Comparison of ENCODE assay signal across 26 mouse cellular contexts in the genomic region with DNA sequence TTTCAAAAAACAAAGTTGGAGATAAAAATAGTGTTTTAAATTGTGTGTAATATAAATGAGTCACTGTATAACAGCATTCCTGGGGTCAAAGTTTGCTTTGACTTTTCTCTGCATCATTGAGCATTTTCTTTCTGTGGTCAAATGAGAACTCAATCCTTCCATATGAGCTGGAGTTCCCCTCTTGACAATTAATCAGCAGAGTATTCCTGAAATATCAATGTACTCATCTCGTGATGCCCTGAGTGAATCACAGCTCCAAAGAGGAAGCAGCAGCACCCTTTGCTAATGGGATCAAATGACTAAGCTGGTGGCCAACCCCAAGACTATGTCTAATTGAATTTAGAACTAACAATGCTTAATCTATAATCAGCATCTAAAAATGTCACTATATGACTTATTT.
A peak's percentile ranks its signal among the peaks of the same experiment; 100 is the strongest.
DNase-seq lines count a peak whose midpoint lies in the region; ATAC-seq and TF ChIP-seq lines count a peak whose summit lies in the region.
"Had no signal": no experiment of that assay in that cellular context is flagged by ENCODE, and none has a peak within 500 bp of the region (broad histone marks: within the 10 kb centered on the region; RNA-seq: fewer than 3 reads in every experiment).

No protein-coding gene starts in this region.

- H3K36me3 ChIP-seq in myocyte (ENCODE audit: control insufficient read depth, insufficient read depth), result no peaks in the 10 kb centered on the region
- H3K36me3 ChIP-seq: embryonic facial prominence, embryonic 10.5 days; embryonic facial prominence, embryonic 13.5 days; forebrain, embryonic 12.5 days; forebrain, embryonic 15.5 days; G1E; hindbrain, embryonic 12.5 days; hindbrain, embryonic 15.5 days had no signal

- no peak for TF ChIP-seq POLR2A in myocyte (IDR thresholded peaks at IDR 0.05; ENCODE audit: insufficient read length, low read depth)

- H3ac ChIP-seq in myocyte (ENCODE audit: control insufficient read depth, insufficient read length), result no peak overlapping the region

- ATAC-seq in Patski, result peak; percentile 51
- ATAC-seq in frontal cortex, adult (ENCODE audit: low TSS enrichment), result no peak
- ATAC-seq: forebrain, embryonic 15.5 days; intestine, postnatal 0 days had no signal

- no peak for TF ChIP-seq CTCF in Patski (IDR thresholded peaks at IDR 0.05)

- no peaks in the 10 kb centered on the region for H3K27me3 ChIP-seq in Patski
- no peaks in the 10 kb centered on the region for H3K27me3 ChIP-seq in myocyte (ENCODE audit: control insufficient read depth, insufficient read depth, insufficient read length)
- H3K27me3 ChIP-seq: CH12.LX; embryonic facial prominence, embryonic 13.5 days; forebrain, embryonic 12.5 days; forebrain, embryonic 15.5 days; hindbrain, embryonic 12.5 days; hindbrain, embryonic 15.5 days had no signal

- no peaks in the 10 kb centered on the region for H3K79me2 ChIP-seq in myocyte (ENCODE audit: control insufficient read depth, insufficient read depth)

- no peak overlapping the region for H3K4me3 ChIP-seq in myocyte
- H3K4me3 ChIP-seq: embryonic facial prominence, embryonic 10.5 days; embryonic facial prominence, embryonic 13.5 days; erythroblast, embryonic 14.5 days; forebrain, embryonic 12.5 days; forebrain, embryonic 15.5 days; heart, adult 2 months; hindbrain, embryonic 12.5 days; hindbrain, embryonic 15.5 days had no signal

- POLR2A ChIA-PET in Patski (lab: Charles Lee), result no interaction called here

- no peak overlapping the region for H3K4me2 ChIP-seq in myocyte (ENCODE audit: low read depth)
- H3K4me2 ChIP-seq: embryonic facial prominence, embryonic 13.5 days; forebrain, embryonic 12.5 days; forebrain, embryonic 15.5 days; heart, embryonic 11.5 days; hindbrain, embryonic 12.5 days; hindbrain, embryonic 15.5 days had no signal

- CTCF ChIA-PET in Patski (lab: Charles Lee), result no interaction called here

- peak; percentile 6 for DNase-seq in MN1 (ENCODE audit: low spot score)
- DNase-seq in Patski (ENCODE audit: low read depth, low spot score), result peak; percentile 27
- DNase-seq in layer of hippocampus, postnatal 25 days (ENCODE audit: extremely low spot score in 1 of 2, low spot score in 1 of 2), result no peak
- DNase-seq in left cerebral cortex, adult 9 months (ENCODE audit: low spot score in 2 of 2), result no peak
- DNase-seq: adrenal gland, adult 2 months; adrenal gland, postnatal 14 days; cerebellum, adult 18-20 months; cerebellum, adult 9-10 months; cerebellum, postnatal 14 days; embryo, embryonic 11 days; gastrocnemius, postnatal 10 days; gastrocnemius, postnatal 36 days; heart, adult 2 months had no signal

- in situ Hi-C loops in Patski (cut with MboI; ENCODE audit: low pct_unique_long_range_greater_than_20kb), result no loop called here

TF ChIP-seq in myocyte, 11 proteins besides CTCF, POLR2A, EP300 and RAD21:
- TF ChIP-seq REST (IDR thresholded peaks at IDR 0.05; ENCODE audit: insufficient read depth, insufficient read length) (no peak), CEBPB (IDR thresholded peaks at IDR 0.05; ENCODE audit: insufficient read depth, poor library complexity, severe bottlenecking) (no peak), POLR2AphosphoS2 (IDR thresholded peaks at IDR 0.05; ENCODE audit: insufficient read length, low read depth) (no peak), E2F4 (IDR thresholded peaks at IDR 0.05; ENCODE audit: insufficient read depth) (no peak), MYOD1 (IDR thresholded peaks at IDR 0.05; ENCODE audit: control insufficient read depth in 1 of 3, insufficient read length in 2 of 3, low read depth in 2 of 3) (no peak), USF1 (IDR thresholded peaks at IDR 0.05; ENCODE audit: low read depth) (peak; percentile 5)

Comparison
In these comparisons a context has a peak if more than half of its experiments do, and no peak if none do; other contexts are left out.
1. DNase-seq: peak in MN1 (single experiment) and Patski (single experiment); none in layer of hippocampus, postnatal 25 days (0 of 2) and left cerebral cortex, adult 9 months (0 of 2).